Mouse (Mus musculus): Measurements from ENCODE around the gene Ube2f.

GRCm38 (mm10) chr1:91302021-91302420, 51.9 kb downstream of the Ube2f start:
- TF ChIP-seq CTCF (IDR thresholded peaks at IDR 0.05; ENCODE audit: low read depth) (no peak), EP300 (IDR thresholded peaks at IDR 0.05; ENCODE audit: low read depth) (no peak)

Measured in liver, postnatal 0 days (tissue).